Mouse (Mus musculus) testis, postnatal 10 days (tissue): ENCODE measurements at regions not wholly inside any gene's neighbourhood (a gene's known extent, or its start where the extent isn't known, plus 50 kb on each side); places are given as distances from the start of the nearest gene placed in this dataset.
"Not testable (repeated sequence)": the region's sequence is repeated elsewhere in the genome, so short reads cannot be mapped to it uniquely, and the experiment has no call there.

ENCODE experiments used
- DNase-seq: peaks from one replicate; pipeline ENCODE4 v3.0.0; 2021; ENCODE audit warnings: low spot score

DNA sequence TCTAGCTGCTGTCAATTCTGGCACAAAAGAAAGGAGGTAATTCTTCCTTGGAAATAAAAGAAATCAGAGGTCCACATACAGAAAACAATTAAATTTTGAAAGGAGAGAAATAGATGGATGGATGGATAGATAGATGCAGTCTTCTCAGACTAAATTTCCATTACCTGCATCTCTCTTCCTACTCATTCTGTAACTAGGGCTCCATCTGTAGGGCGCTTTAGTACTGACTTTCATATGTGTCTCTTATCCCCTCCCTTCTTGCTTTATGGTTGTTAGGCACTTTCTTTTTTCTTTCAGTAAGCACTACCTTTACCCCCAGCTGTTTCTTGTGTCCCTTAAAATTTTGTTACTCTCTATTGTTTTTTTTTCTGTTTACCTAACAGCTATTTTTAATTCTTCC lies 72.9 kb upstream of the Olfr1324 start:
- no peak for DNase-seq

GRCm38 (mm10) chrX:50490477-50490967 lies 62.2 kb upstream of the Olfr1324 start:
- DNase-seq, result not testable (repeated sequence)
